Mouse (Mus musculus) heart, embryonic 13.5 days (tissue): ENCODE results near the gene Dip2b. TPM values are rescaled to one million over a fixed set of nuclear protein-coding genes. Genes with fewer than 3 reads are reported as not detected.

Source experiments
- ATAC-seq: fragments of 200-750 bp; cut with Nextera tagmentation; 2 replicates; pipeline ENCODE4 v1.8.0; 2017; ENCODE audit warnings: moderate TSS enrichment; ENCODE audit not compliant: insufficient number of reproducible peaks, low FRiP score, low TSS enrichment; ENCODE audit errors: extremely low read depth
- H3K27ac ChIP-seq: fragments of 300-500 bp; sonication (generic); replicated peaks from 2 replicates; pipeline ENCODE4 v1.5.1; 2015; ENCODE audit warnings: moderate library complexity, mild to moderate bottlenecking, inconsistent platforms
- H3K27me3 ChIP-seq: fragments of 300-500 bp; sonication (generic); replicated peaks from 2 replicates; pipeline ENCODE4 v1.6.1; 2015; ENCODE audit warnings: mild to moderate bottlenecking, inconsistent platforms
- H3K36me3 ChIP-seq: fragments of 300-500 bp; sonication (generic); 2 replicates; pipeline ENCODE4 v1.6.1; 2015; ENCODE audit warnings: mild to moderate bottlenecking, inconsistent platforms
- H3K4me1 ChIP-seq: fragments of 300-500 bp; sonication (generic); 2 replicates; pipeline ENCODE4 v1.6.1; 2015; ENCODE audit warnings: inconsistent platforms
- H3K4me2 ChIP-seq: fragments of 300-500 bp; sonication (generic); 2 replicates; pipeline ENCODE4 v1.6.1; 2015; ENCODE audit warnings: inconsistent platforms, mild to moderate bottlenecking, moderate library complexity
- H3K4me3 ChIP-seq: fragments of 300-500 bp; sonication (generic); 2 replicates; pipeline ENCODE4 v1.5.1; 2015; ENCODE audit warnings: moderate library complexity, mild to moderate bottlenecking, inconsistent platforms
- H3K9ac ChIP-seq: fragments of 300-500 bp; sonication (generic); 2 replicates; pipeline ENCODE4 v1.6.1; 2015; ENCODE audit warnings: inconsistent platforms, mild to moderate bottlenecking, moderate library complexity
- H3K9me3 ChIP-seq: fragments of 300-500 bp; sonication (generic); 2 replicates; pipeline ENCODE4 v1.6.1; 2016; ENCODE audit warnings: inconsistent platforms
- WGBS: fragments of 180-500 bp; shearing (Covaris S2); methylation state at CpG from one replicate; pipeline ENCODE4 v1.1.7; 2015; ENCODE audit warnings: mixed read lengths; 5-methylcytosine and 5-hydroxymethylcytosine counted together
- polyA plus RNA-seq: library from polyadenylated mRNA; unstranded; fragments of >200 nt; fragmentation: Nextera tagmentation; extraction: Ambion mirVana; gene quantifications from 2 replicates; pipeline ENCODE4 v1.2.1, GENCODE M21; 2015

Dip2b gene
- polyA plus RNA-seq, 1 experiment from 2014 or later, result 11.3 TPM

DNA sequence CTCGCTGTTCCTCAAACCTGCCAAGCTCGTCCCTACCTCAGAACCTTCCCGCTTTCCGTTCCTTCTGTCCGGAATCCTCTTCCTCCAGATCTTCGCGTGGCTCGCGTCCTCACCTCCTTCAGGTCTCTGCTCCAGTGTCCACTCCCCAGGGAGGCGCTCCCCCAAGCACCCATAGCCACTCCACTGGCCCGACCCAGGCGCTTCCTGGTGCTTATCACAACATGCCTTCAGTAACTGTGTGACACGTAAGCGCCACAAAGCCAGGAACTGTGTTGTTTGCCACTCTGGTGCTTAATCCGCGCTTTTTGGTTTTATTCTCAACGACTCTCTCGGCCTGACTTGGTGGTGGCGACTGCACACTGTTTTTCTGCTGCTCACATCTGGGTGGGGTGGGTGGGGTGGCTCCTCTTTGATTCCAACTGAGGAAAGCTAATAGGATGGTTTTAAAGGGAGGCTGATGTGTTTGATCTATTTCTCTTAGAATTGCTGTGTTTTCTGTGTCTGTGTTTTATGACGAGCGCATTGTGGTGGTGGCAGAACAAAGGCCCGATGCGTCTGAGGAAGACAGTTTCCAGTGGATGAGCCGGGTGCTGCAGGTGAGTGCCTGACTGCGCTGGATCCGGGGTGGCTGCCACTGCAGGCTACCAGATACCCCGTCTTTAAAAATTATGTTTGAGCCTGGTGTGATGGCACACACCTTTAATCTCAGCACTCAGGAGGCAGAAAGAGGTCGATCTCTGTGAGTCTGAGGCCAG is 144.2 kb downstream of the Dip2b start:
- Histone ChIP-seq H3K27ac (no peak overlapping the region), H3K4me2 (no peak overlapping the region), H3K9ac (no peak overlapping the region), H3K9me3 (no peaks in the 10 kb centered on the region), H3K4me3 (no peak overlapping the region), H3K4me1 (peaks cover 17% of the 10 kb centered on the region), H3K36me3 (peaks cover 93% of the 10 kb centered on the region), H3K27me3 (no peaks in the 10 kb centered on the region)
- 77% methylated on average over 28 of the region's 28 CpGs for WGBS
- ATAC-seq, result no peak

DNA sequence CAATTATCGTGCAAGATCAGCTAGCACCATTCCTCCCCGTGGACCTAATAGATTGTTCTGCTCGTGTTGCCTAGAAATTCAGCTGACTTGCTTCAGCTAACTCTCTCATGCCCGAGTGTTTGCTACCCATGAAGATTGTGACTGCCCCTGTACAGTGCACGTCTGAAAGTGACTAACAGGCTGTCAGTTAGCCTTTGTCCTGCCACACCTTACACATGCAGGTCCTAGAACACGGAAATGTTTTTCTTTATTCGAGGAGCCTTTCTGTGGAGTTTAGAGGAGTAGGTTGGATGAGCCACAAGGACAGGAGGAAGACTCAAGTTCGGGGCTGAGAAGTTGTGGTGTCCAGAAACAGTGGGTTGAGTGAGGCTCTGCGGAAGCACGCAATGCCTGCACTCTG is 145.0 kb downstream of the Dip2b start:
- Histone ChIP-seq H3K36me3 (peaks cover 95% of the 10 kb centered on the region), H3K27ac (no peak overlapping the region), H3K4me1 (peaks cover 12% of the 10 kb centered on the region), H3K4me2 (no peak overlapping the region), H3K9me3 (no peaks in the 10 kb centered on the region), H3K27me3 (no peaks in the 10 kb centered on the region), H3K4me3 (no peak overlapping the region), H3K9ac (no peak overlapping the region)
- no peak for ATAC-seq
- WGBS, result 83% methylated on average over 10 of the region's 10 CpGs

DNA sequence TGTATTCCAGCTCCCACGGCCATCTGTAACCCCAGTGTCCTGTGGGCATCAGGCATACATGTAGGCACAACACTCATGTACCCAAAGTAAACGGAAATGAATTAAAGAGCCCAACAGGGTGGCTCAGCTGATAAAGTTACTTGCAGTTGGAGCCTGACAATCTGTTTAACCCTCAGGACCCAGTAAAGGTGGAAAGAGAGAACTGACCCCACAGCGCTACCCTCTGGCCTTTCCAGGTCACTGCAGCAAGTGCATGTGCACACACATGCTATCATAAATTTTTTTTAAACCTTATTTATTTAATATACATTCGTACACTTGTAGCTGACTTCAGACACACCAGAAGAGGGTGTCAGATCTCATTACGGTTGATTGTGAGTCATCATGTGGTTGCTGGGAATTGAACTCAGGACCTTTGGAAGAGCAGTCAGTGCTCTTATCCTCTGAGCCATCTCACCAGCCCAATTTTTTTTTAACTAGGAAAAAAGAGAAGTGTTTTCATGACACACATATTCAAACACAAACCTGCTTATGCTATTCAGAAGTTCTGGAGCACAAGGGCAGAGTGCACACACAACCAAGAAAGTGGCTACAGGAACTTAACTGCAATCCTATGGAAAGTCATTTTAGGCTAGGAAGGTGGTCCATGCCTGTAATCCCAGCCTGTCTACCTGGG is 146.5 kb downstream of the Dip2b start:
- H3K4me2 ChIP-seq, result no peak overlapping the region
- H3K4me3 ChIP-seq, result no peak overlapping the region
- H3K9me3 ChIP-seq, result no peaks in the 10 kb centered on the region
- H3K27me3 ChIP-seq, result no peaks in the 10 kb centered on the region
- H3K4me1 ChIP-seq, result peaks cover 12% of the 10 kb centered on the region
- ATAC-seq, result no peak
- H3K27ac ChIP-seq, result no peak overlapping the region
- 81% methylated on average over 5 of the region's 5 CpGs for WGBS
- H3K36me3 ChIP-seq, result peaks cover 99% of the 10 kb centered on the region
- no peak overlapping the region for H3K9ac ChIP-seq

DNA sequence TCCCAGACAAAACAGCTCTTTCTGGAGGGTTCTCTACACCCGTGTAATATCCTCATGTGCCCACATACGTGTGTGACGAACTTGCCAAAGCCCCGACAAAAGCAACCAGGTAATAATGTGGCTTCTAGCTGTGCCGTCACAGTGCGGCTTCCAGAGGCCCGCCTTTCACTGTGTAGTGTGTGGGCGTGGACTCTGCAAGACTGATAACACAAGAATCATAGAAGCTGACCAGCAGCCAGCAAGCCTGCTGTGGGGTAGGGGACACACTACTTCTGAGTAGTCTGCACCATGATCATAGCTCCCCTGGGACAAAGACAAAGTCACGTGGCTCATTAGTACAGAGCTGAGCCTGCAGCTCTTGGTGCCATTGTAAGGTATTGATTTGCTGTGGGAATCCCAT is 147.8 kb downstream of the Dip2b start:
- 67% methylated on average over 9 of the region's 9 CpGs for WGBS
- Histone ChIP-seq H3K27ac (peak overlapping the region; percentile 48; the same call in 1 of the 2 replicates), H3K9me3 (no peaks in the 10 kb centered on the region), H3K27me3 (no peaks in the 10 kb centered on the region), H3K4me3 (no peak overlapping the region), H3K4me2 (no peak overlapping the region), H3K36me3 (peaks cover 99% of the 10 kb centered on the region), H3K9ac (no peak overlapping the region), H3K4me1 (peaks cover 12% of the 10 kb centered on the region)
- no peak for ATAC-seq

DNA sequence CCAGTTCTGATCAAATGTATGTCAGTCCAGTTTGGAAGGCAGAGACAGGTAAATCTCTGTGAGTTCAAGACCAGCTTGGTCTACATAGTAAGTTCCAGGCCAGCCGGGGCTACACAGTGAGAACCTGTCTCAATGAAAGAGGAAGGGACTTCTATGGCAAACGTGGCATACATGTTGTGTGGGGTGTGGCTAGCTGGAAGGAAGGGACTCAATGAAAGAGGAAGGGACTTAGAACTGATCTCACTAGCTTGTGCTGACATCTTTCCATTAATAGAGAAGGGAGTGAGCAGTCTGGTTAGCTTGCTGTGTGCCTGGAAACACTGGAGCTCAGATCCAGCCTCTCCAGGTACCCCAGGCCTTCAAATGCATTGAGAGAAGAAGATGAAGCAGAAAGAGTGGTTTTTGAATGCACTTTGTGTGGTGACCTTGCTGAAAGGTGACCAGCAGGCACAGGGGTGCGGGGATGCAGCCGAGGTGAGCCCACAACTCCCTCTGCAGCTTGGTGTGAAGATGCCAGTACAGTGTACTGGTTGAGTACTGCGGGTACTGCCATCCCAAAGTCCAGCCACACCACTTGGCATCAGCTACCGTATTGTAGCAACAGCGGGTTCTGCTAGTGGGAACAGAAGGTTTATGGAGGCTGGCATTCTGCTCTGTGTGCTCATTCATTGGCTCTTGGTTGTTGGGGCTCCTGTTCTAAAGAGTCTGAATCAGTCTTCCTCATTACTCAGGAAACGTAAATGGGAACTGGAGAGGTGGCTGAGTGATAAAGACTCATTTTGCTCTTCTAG is 148.6 kb downstream of the Dip2b start:
- WGBS, result 89% methylated on average over 8 of the region's 8 CpGs
- H3K9me3 ChIP-seq, result no peaks in the 10 kb centered on the region
- H3K4me2 ChIP-seq, result no peak overlapping the region
- H3K9ac ChIP-seq, result no peak overlapping the region
- H3K27me3 ChIP-seq, result no peaks in the 10 kb centered on the region
- H3K27ac ChIP-seq, result no peak overlapping the region
- no peak for ATAC-seq
- H3K4me3 ChIP-seq, result no peak overlapping the region
- H3K4me1 ChIP-seq, result peaks cover 12% of the 10 kb centered on the region
- peaks cover 99% of the 10 kb centered on the region for H3K36me3 ChIP-seq

DNA sequence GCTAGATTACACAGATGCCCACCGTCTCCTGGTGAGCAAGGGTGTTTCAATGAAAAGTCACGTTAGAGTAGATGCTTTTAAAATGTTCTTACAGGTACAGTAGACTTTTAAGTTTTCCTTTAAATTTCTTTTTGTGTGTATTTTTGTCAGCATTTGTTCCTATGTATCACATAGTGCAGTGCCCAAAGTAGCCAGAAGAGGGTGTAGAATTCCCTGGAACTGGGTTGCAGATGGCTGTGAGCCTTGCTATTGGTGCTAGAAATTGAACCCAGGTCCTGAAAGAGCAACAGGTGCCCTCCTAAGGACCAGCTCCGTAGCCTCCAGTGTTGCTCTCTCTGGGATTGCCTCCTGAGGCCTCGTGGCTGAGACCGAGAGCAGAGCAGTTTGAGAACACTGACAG is 150.1 kb downstream of the Dip2b start:
- Histone ChIP-seq H3K27ac (no peak overlapping the region), H3K27me3 (no peaks in the 10 kb centered on the region), H3K36me3 (peaks cover 99% of the 10 kb centered on the region), H3K4me2 (no peak overlapping the region), H3K9ac (no peak overlapping the region), H3K4me1 (peaks cover 12% of the 10 kb centered on the region), H3K9me3 (no peaks in the 10 kb centered on the region), H3K4me3 (no peak overlapping the region)
- WGBS, result 90% methylated on average over 5 of the region's 5 CpGs
- ATAC-seq, result no peak

DNA sequence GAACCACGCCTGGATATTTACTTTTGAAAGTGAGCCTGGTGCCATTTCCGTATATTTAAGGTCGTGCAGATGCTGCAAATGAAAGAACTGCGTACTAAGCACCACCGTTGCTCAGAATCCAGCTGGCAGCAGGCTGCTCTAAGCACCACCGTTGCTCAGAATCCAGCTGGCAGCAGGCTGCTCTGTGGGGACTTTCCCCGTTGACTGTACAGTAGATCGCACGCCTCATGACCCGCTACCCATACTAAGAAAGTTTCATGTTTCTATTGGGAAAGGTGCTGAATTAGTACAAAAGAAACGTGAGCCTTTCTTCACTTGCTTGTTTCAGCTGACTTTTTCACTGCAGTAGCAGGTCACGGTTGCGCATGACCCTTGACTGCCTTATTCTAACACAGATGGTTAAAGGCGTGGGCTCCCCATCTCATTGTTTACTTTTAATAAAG is 150.5 kb downstream of the Dip2b start:
- H3K4me3 ChIP-seq, result no peak overlapping the region
- peaks cover 99% of the 10 kb centered on the region for H3K36me3 ChIP-seq
- H3K27me3 ChIP-seq, result no peaks in the 10 kb centered on the region
- H3K9me3 ChIP-seq, result no peaks in the 10 kb centered on the region
- H3K9ac ChIP-seq, result no peak overlapping the region
- no peak overlapping the region for H3K27ac ChIP-seq
- peaks cover 12% of the 10 kb centered on the region for H3K4me1 ChIP-seq
- H3K4me2 ChIP-seq, result no peak overlapping the region
- WGBS, result 89% methylated on average over 14 of the region's 14 CpGs
- no peak for ATAC-seq

DNA sequence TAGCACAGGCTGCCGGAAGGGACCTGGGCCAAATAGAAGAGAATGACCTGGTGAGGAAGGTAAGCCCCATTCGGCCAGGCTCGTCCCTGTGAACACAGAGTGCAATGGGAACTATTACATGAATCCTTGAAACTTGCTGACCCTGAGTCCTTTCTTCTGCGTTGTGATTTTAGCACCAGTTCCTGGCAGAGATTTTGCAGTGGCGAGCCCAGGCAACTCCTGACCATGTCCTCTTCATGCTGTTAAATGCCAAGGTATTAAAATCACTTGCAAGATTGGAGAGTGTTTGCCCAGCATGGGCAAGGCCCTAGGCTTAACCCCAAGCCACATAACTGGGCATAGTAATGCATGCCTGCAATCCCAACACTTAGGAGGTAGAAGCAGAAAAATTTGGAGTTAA is 151.6 kb downstream of the Dip2b start:
- no peak overlapping the region for H3K4me3 ChIP-seq
- H3K27ac ChIP-seq, result no peak overlapping the region
- H3K9ac ChIP-seq, result no peak overlapping the region
- no peak for ATAC-seq
- H3K27me3 ChIP-seq, result no peaks in the 10 kb centered on the region
- no peak overlapping the region for H3K4me2 ChIP-seq
- WGBS, result 91% methylated on average over 5 of the region's 5 CpGs
- H3K4me1 ChIP-seq, result peaks cover 12% of the 10 kb centered on the region
- H3K9me3 ChIP-seq, result no peaks in the 10 kb centered on the region
- peaks cover 99% of the 10 kb centered on the region for H3K36me3 ChIP-seq

DNA sequence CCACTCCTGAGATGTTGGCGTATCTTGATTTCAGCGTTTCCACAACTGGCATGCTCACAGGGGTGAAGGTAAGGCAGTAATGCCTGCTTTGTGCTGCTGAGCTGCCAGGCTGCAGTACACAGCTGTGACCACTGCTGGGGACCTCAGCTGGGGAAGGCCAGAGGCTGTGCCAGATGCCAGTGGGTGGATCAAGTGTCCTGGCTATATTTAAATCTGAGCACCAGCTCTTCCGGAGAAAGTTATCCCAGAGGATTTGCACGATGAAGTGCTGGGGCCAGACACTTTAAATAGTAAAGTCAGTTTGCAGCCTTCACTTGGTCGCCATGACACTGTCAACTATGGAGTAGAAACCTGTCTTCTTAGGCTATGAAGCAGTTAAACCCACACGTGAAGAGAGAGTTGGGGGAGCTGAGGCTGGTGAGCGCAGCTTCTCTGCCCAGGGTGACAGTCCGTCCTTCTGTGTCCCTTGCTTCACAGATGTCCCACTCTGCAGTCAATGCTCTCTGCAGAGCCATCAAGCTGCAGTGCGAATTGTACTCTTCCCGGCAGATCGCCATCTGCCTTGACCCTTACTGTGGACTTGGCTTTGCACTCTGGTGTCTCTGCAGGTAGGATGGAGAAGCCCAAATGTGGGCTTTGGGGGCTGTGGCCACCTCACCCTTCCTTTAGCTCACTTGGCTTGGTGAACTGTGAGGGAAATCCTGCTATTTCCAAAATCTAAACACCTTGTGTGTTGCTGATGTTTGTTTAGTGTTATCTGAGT is 160.7 kb downstream of the Dip2b start:
- H3K27ac ChIP-seq, result peak overlapping the region; percentile 99
- no peaks in the 10 kb centered on the region for H3K27me3 ChIP-seq
- no peak for ATAC-seq
- peak overlapping the region; percentile 16; the same call in 1 of the 2 replicates for H3K4me3 ChIP-seq
- no peaks in the 10 kb centered on the region for H3K9me3 ChIP-seq
- 61% methylated on average over 11 of the region's 11 CpGs for WGBS
- H3K36me3 ChIP-seq, result peaks cover 84% of the 10 kb centered on the region
- H3K4me1 ChIP-seq, result peaks cover 56% of the 10 kb centered on the region
- H3K9ac ChIP-seq, result peak overlapping the region; percentile 67
- H3K4me2 ChIP-seq, result peak overlapping the region; percentile 61

DNA sequence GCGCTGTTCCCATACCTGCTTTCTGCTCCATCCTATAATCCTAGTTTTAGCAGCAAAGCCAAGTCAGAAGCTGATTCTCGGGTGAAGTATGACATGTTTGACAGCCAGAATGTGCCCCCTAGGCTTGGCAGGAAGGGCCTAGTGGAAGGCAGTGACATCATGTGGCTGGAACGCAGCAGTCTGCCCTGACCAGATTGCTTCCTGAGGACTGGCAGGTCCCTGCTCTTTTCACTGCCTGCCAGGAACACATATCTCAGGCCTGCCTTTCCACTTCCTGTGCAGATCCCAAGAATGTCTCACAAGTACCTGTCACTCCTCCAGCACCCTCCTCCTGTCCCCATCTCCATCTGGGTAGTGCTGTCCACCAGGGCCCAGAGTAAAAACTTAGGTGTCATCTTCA is 161.3 kb downstream of the Dip2b start:
- no peak overlapping the region for H3K4me3 ChIP-seq
- ATAC-seq, result peak; percentile 74; the same call in 1 of the 2 replicates
- peaks cover 62% of the 10 kb centered on the region for H3K4me1 ChIP-seq
- no peak overlapping the region for H3K9ac ChIP-seq
- peaks cover 84% of the 10 kb centered on the region for H3K36me3 ChIP-seq
- no peaks in the 10 kb centered on the region for H3K9me3 ChIP-seq
- peak overlapping the region; percentile 99 for H3K27ac ChIP-seq
- H3K4me2 ChIP-seq, result peak overlapping the region; percentile 61
- WGBS, result 29% methylated on average over 3 of the region's 3 CpGs
- H3K27me3 ChIP-seq, result no peaks in the 10 kb centered on the region

DNA sequence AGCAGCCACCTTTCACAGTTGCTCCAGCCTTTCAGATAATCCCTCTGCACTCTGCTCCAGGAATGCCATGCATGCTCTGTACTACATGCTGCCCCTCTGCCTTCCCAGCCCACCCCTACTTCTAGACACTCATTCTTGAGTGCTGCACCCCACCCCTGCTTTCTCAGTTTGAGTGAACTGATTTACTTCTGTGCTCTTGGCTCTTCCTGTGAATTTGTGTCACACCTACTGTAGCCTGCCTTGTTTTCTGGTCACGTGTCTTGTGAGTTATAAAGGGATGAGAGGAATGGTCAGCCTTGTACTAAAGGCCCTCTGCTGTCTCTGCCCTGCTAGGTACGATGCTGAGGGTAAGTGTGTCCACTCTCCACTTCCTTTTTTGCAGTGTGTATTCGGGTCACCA is 163.3 kb downstream of the Dip2b start:
- Histone ChIP-seq H3K9ac (peak overlapping the region; percentile 72), H3K4me1 (peaks cover 62% of the 10 kb centered on the region), H3K4me3 (no peak overlapping the region), H3K4me2 (peak overlapping the region; percentile 55), H3K9me3 (no peaks in the 10 kb centered on the region), H3K27ac (peak overlapping the region; percentile 95), H3K36me3 (peaks cover 85% of the 10 kb centered on the region), H3K27me3 (no peaks in the 10 kb centered on the region)
- 48% methylated on average over 3 of the region's 3 CpGs for whole genome bisulfite sequencing
- no peak for ATAC-seq
